Mouse (Mus musculus): Measurements from ENCODE around the gene Trub1.

Trub1 gene

DNA sequence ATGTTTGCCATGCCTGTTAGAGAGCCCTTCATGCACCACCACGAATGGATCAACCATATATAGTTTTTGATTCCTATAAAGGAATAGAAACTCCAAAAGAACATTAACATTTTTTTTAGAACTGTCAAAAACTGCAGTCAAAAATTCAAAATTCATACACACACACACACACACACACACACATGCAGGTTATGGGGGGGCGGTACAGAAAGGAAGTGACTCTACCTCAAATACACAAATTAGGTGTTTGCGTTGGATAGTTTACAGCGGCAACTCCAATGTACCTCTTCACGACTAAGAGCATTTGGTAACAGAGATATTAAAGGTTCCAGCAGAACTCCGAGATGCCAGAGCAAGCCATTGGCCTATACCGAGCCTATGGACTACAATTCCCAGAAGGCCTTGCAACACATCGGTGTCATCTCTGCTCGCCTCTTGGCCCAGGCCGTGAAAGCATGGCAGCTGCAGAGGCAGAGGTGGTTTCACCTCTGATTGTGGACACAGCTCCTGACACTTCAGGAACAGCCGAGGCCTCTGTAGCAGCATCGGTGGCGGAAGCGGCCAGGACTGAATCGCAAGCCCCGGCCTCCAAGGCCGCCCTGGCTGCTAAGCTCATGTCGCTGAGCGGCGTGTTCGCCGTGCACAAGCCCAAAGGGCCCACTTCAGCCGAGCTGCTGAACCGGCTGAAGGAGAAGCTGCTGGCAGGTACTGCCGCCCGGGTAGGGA is at the start of gene Trub1:
Trub1 (plus strand) TSS at position 421 of the 726 bp plus-strand sequence.
- DNase-seq (ENCODE audit: extremely low read depth, low read depth, low spot score), result peak; percentile 23

DNA sequence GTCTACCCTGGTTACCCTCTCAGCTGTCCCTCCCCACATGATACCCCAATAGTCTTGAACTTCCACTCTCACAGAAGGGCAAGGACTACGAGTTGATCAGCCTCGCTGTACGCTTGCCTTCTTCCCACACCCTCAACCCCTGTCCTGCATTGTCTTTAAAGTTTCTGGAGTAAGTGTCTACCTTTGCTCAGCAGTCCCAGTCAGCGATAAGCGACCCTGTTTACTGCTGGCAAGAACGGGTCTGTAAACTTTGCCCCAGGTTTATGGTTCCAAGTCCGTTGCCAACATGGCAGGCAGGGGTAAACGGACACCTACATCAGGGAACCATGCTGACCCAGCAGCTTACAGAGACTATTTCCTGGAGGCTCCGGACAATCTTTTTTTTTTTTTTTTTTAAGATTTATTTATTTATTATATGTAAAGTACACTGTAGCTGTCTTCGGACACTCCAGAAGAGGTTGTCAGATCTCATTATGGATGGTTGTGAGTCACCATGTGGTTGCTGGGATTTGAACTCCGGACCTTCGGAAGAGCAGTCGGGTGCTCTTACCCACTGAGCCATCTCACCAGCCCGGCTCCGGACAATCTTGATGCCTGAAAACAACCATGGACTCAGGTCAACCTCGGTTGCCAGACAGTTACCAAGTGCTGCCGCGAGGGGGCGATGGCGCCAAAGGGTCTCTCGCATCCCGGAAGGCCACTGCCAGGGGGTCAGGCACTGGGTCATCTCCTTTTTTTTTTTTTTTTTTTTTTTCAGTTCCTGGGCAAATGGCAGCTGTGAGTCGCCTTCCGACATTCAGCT is 48.8 kb upstream of the Trub1 start:
- DNase-seq (ENCODE audit: extremely low read depth, low read depth, low spot score), result no peak

- DNase-seq (ENCODE audit: extremely low read depth, low read depth, low spot score), result no peak
Observed at GRCm38 (mm10) chr19:57404502-57404848, 48.2 kb upstream of the Trub1 start.

DNA sequence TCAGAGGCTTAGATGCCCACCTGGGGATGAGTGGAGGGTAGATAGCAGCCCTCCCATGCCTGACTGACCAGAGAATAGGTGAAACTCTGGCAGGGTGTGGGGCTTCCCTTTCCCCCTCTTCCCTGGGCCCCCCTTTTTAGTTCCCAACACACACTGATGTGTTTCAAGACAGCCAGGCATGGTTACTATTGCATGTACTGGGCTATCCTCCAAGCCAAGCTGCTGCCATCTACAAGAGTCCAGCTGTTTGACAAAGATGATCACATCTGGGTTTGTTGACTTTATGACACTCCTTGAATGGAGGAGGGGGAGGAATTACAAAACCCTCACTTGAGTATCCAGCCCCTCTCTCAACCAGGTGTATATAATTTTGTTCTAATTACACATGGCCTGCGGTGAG is 44.8 kb upstream of the Trub1 start:
- DNase-seq (ENCODE audit: extremely low read depth, low read depth, low spot score), result no peak

DNA sequence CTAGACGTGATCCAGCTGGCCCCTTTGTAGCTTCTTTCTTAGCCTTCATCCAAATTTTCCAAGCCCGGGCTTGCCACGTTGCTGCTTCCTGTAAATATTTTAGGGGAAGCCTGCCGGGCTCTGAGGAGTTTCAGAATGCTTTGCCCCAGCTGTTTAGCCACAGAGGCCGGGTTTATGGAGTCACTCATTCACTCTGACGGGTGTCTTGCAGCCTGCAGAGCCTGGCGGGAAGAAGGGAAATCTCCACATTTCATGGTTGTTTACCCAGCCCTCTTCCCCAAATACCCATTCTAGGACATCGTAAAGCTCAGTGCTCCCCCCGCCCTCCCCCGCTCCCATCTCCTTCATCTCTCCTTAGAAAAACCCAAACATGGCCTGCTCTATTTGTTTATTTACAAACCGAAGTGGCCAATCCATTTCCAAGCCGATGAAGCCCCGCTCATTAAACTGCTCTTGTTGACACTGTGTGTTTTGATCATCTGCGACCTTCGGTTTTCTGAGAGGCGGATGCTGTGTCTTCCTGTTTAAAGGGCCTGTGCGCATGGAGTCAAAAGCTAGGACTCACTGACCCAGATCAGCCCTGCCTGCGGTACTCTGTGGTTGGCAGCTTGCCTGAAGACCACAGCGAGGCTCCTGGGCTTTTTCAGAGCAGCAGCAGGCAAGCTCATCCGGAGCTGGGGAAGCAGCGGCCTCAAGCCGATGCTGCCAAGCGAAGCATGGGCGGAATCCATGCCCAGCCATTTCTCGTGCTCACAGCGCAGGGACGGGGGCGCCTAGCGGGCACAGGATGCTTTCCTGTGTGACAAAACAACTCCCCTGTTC is 41.1 kb upstream of the Trub1 start:
- DNase-seq (ENCODE audit: extremely low read depth, low read depth, low spot score), result no peak

- DNase-seq (ENCODE audit: extremely low read depth, low read depth, low spot score), result no peak
Observed at GRCm38 (mm10) chr19:57413170-57413569, 39.5 kb upstream of the Trub1 start.

DNA sequence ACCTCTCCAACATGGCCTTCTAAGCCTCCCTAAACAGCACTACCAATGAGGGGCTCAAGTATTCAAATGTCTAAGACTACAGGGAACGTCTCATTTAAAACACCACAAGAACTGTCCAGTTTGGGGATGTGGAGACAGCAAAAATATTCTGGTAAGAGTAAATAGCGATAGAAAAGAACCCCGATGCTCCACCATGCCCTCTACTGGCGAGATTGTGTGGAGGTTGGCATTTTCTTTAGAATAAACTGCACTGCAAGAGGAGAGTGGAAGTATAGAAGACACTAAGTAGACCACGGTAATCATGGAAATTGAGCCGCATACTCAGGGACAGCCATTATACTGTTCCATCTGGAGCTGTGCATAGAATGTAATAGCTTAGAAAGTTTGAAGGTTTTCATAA is 38.8 kb upstream of the Trub1 start:
- no peak for DNase-seq (ENCODE audit: extremely low read depth, low read depth, low spot score)

DNA sequence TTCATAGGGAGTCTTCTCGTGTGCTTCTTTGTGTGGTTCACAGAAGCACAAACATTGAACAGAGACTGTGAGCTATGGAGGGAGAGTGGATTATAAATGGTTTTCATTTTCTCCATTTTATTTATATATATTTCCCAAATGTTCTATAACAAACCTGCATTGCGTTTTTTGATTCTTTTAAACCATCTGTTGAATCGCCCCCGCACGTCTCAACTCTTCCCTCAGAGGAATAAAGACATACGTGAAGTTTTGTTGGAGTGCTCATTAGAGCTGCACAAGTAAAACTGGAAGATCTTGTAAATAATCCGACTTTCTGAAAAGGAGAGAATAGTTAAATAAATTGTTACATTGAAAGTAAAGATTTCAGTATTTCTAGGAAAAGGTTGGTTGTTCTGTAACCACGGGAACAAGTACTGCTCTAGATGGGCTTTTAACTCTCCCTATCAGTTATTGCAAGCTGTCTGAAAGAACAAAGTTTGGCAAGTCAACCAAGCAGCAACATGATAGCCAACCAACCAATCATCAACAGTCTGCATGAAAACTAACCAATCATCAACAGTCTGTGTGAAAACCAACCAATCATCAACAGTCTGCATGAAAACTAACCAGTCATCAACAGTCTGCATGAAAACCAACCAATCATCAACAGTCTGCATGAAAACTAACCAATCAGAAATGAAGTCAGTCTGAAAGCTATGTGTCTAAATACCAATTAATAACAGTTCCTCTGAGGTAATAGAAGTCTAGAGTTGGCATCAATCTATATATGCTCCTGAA is 37.5 kb upstream of the Trub1 start:
- DNase-seq (ENCODE audit: extremely low read depth, low read depth, low spot score), result no peak

GRCm38 (mm10) chr19:57417800-57418580 is 34.7 kb upstream of the Trub1 start:
- DNase-seq (ENCODE audit: extremely low read depth, low read depth, low spot score), result no peak

- DNase-seq (ENCODE audit: extremely low read depth, low read depth, low spot score), result no peak
Observed at GRCm38 (mm10) chr19:57423402-57423801, 29.3 kb upstream of the Trub1 start.

DNA sequence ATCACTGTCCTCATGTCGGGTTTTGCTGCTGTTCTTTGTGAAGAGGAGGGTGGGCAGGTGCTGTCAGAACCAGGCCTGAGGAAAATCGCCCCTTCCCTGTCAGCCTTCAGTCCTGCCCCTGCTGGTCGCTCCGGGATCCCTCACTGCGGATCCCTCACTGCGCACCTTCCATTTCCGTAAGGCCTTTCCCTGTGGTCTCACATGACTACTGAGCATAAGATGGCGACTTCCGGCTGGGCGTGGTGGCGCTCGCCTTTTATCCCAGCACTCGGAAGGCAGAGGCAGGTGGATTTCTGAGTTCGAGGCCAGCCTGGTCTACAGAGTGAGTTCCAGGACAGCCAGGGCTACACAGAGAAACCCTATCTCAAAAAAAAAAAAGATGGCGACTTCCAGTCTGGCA is 27.4 kb upstream of the Trub1 start:
- DNase-seq (ENCODE audit: extremely low read depth, low read depth, low spot score), result no peak

DNA sequence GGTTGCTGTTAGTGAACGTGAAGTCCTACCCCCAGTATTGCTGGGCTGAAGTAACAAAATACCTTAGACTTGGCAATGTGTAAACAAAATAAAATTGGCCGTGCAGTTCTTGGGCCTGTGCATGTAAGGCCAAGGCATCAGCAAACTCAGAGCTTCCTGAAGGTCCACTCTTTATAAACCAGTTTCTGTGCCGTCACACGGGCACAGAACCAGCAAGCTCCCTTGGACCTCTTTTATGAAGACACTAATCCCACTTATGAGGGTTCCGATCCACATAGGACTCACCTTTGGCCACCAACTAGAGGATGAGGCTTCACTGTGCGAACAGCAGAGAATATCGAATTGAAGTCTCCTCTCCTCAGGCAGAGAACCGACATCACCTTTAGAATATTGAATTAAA is 25.9 kb upstream of the Trub1 start:
- no peak for DNase-seq (ENCODE audit: extremely low read depth, low read depth, low spot score)

GRCm38 (mm10) chr19:57427756-57428438 is 24.8 kb upstream of the Trub1 start:
- no peak for DNase-seq (ENCODE audit: extremely low read depth, low read depth, low spot score)

GRCm38 (mm10) chr19:57428641-57429040 is 24.1 kb upstream of the Trub1 start:
- no peak for DNase-seq (ENCODE audit: extremely low read depth, low read depth, low spot score)

GRCm38 (mm10) chr19:57429926-57430325 is 22.8 kb upstream of the Trub1 start:
- DNase-seq (ENCODE audit: extremely low read depth, low read depth, low spot score), result no peak

DNA sequence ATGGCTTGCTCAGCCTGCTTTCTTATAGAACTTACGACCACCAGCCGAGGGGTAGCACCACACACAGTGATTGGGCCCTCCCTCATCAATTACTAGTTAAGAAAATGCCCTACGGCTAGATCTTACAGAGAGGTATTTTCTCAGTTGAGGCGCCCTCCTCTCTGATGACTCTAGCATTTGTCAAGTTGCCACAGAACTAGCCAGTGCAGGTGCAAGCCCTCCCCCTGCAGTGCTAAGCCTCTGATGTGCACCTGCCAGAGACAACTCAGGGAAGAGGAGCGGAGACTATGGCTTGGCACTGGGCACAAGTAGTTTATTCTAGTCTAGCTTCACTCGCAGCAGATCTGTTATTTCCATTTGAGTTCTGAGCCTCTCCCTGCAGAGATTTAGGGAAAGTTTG is 21.2 kb upstream of the Trub1 start:
- no peak for DNase-seq (ENCODE audit: extremely low read depth, low read depth, low spot score)

GRCm38 (mm10) chr19:57434024-57434423 is 18.7 kb upstream of the Trub1 start:
- DNase-seq (ENCODE audit: extremely low read depth, low read depth, low spot score), result no peak

- DNase-seq (ENCODE audit: extremely low read depth, low read depth, low spot score), result no peak
Observed at GRCm38 (mm10) chr19:57436586-57437021, 16.1 kb upstream of the Trub1 start.

DNA sequence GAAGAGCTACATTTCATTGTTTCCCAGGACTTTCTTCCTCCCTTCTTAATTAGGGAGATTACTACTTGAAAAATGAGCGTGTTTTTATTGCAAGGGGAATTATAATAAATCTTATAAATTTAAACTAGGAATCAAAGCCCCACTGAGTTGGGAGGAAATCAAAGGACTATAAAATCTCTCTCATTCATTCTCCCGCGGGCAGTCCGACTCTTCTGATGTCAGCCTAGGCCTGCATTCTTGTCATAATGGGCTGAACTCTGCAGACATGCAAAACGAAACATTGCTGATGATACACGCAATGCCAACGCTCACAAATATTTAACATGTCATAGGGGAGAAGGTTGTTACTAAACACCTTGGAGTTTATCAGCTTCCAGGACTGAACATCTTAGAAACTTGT is 15.7 kb upstream of the Trub1 start:
- DNase-seq (ENCODE audit: extremely low read depth, low read depth, low spot score), result no peak

DNA sequence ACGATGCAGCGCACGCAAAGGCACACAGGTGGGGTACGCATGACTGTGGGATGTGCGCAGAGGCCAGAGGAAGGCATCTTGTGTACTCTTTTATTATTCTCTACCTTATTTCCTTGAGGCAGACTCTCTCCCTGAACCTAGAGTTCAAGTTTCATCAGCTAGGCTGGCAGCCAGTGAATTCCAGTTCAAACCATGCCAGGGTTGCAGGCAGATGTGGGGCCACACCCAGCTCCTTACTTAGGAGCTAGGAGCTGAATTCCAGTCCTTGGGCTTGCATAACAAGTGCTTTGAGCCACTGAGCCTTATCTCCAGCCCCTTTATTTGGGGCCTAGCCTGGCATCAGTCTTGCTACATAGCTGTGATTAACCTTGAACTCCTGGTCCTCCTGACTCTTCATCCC is 13.4 kb upstream of the Trub1 start:
- DNase-seq (ENCODE audit: extremely low read depth, low read depth, low spot score), result no peak
